Mouse (Mus musculus) spleen, adult 2 months (tissue): ENCODE measurements around the gene Stk24.

Experiments
- CTCF ChIP-seq: fragments of 200-500 bp; IDR thresholded peaks from 2 replicates; pipeline ENCODE4 v1.5.1; 2011; ENCODE audit warnings: mild to moderate bottlenecking, inconsistent platforms; ENCODE audit not compliant: insufficient read depth, insufficient read length, insufficient replicate concordance; ENCODE audit errors: extremely low read depth
- POLR2A ChIP-seq: fragments of 200-500 bp; IDR thresholded peaks from 2 replicates; pipeline ENCODE4 v1.6.1; 2011; ENCODE audit warnings: low read depth, low read length, inconsistent platforms

GRCm38 (mm10) chr14:121259332-121259731 is 120.5 kb downstream of the Stk24 start:
- TF ChIP-seq CTCF (no peak), POLR2A (no peak)
